Mouse (Mus musculus): ENCODE measurements around the gene Thbd. TPM values are rescaled to one million over a fixed set of nuclear protein-coding genes. Genes with fewer than 3 reads are reported as not detected.

Gene Thbd
- polyA plus RNA-seq, 1 experiment: 28.4 TPM

DNA sequence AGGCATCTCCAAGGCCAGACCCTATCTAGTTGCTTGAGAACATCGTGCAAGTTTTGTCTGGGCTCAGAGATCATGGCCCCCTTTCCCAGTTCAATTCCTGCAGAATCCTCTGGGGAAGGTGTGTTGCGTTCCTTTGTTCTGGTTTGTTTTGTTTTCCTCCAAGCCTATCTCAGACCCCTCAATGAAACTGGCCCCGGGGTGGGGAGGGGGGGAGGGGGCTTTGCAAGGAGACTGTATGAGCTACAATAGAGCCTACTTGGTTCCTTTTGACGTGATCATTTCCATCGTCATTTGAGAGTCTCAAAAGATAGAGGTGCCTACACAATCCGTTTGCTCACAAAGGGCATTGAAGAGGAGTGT, 753 bp upstream of the Thbd start:
- Histone ChIP-seq H3K4me1 (ENCODE audit: control insufficient read depth, insufficient read depth, low read length) (no peaks in the 10 kb centered on the region), H3K36me3 (ENCODE audit: control insufficient read depth, insufficient read depth, low read length) (no peaks in the 10 kb centered on the region), H3K4me3 (ENCODE audit: insufficient read depth, low read depth, low read length) (no peak overlapping the region), H3K27ac (ENCODE audit: insufficient read depth, low read depth, low read length) (no peak overlapping the region; the same call in 1 of the 2 replicates), H3K27me3 (replicated peaks; ENCODE audit: control insufficient read depth, insufficient read depth, low read length) (no peaks in the 10 kb centered on the region)
- WGBS: 23% methylated on average over 6 of the region's 6 CpGs
- no peak for TF ChIP-seq CTCF (conservative IDR thresholded peaks at IDR 0.05; ENCODE audit: insufficient read depth, insufficient read length, low read depth, low read length)
- no peak for TF ChIP-seq POLR2A (IDR thresholded peaks at IDR 0.05; ENCODE audit: low read depth, low read length)
- DNase-seq: no peak

DNA sequence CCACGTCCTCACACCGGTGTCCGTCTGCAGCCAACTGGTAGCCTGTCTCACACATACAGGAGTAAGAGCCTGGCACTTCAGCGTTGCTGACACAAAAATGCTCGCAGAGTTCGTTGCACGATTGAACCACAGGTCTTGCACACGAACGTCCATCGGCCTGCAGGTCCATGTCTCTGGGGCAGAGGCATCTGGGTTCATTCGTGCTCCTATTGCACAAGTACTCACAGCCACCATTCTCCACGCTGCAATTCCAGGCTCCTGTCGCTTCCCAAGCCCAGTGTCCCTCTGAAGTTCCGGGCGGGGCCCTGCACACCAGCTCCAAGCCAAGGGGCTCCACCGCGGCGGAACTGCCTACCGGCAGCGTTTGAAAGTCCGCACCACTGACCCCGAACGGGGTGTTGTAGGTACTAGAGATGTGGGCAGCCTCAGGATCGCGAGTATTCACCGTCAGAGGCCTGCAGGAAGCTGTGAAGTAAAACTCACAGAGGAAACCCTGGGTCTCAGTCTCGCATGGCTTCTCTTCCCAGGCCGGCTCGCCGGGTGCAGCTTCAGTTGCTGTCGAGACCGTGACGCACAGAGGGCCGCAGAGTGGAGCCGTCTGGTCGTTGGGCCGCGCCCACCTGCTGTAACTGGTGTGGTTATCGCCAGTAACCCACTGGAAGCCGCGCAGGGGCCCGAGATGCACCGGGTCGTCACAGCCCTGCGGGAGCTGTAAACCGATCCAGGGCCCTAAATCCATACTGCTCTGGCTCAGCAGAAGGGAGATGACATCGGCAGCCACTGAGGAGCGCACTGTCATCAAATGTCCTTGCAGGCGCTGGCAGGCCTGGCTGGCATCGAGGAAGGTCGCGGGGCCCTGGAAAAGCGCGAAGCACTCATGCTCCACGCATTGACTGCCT, 768 bp downstream of the Thbd start:
- WGBS: 5% methylated on average over 55 of the region's 55 CpGs
- peak overlapping the region; percentile 34 for H3K27ac ChIP-seq (ENCODE audit: insufficient read depth, low read depth, low read length)
- H3K27me3 ChIP-seq (replicated peaks; ENCODE audit: control insufficient read depth, insufficient read depth, low read length): no peaks in the 10 kb centered on the region
- TF ChIP-seq CTCF (conservative IDR thresholded peaks at IDR 0.05; ENCODE audit: insufficient read depth, insufficient read length, low read depth, low read length) (no peak), POLR2A (IDR thresholded peaks at IDR 0.05; ENCODE audit: low read depth, low read length) (no peak)
- DNase-seq: peak; percentile 49
- peak overlapping the region; percentile 56 for H3K4me3 ChIP-seq (ENCODE audit: insufficient read depth, low read depth, low read length)
- no peaks in the 10 kb centered on the region for H3K4me1 ChIP-seq (ENCODE audit: control insufficient read depth, insufficient read depth, low read length)
- no peaks in the 10 kb centered on the region for H3K36me3 ChIP-seq (ENCODE audit: control insufficient read depth, insufficient read depth, low read length)

DNA sequence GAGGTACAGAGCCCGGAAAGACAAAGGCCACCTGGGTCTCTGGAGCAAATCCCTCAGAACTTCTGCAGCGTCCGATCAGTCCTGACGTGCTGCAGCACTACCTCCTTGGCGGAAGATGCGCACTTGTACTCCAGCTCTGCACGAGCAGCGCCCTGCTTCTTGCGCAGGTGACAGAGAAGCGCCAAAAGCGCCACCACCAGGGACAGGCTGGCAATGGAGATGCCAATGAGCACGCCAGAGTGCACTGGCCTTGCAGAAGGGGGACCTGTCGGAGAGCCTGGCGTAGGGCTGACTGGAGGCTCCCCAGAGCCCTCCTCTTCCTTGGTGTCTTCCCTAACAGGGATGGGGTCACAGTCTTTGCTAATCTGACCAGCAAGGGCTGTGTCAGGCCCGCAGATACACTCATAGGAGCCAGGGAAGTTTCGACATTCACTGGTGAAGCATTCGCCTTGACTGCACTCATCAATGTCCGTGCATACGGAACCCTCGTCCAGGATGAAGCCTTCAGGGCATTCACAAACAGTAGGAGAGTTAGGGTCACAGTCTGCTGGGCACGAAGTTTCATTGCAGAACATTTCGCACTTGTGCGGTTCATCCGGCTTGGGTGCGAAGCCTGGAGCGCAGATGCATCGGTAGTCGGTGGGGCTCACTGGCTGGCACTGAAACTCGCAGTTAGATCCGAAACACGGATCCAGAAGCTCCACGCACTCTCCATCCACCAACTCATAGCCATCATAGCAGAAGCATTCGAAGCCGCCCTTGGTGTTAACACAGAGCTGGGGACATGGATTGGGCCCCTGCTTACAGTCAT, 1.6 kb downstream of the Thbd start:
- TF ChIP-seq CTCF (conservative IDR thresholded peaks at IDR 0.05; ENCODE audit: insufficient read depth, insufficient read length, low read depth, low read length): peak; percentile 31; the same call in 1 of the 2 replicates
- TF ChIP-seq POLR2A (IDR thresholded peaks at IDR 0.05; ENCODE audit: low read depth, low read length): no peak
- H3K4me3 ChIP-seq (ENCODE audit: insufficient read depth, low read depth, low read length): peak overlapping the region; percentile 56
- peak; percentile 59 for DNase-seq
- 15% methylated on average over 34 of the region's 34 CpGs for WGBS
- H3K36me3 ChIP-seq (ENCODE audit: control insufficient read depth, insufficient read depth, low read length): no peaks in the 10 kb centered on the region
- H3K27me3 ChIP-seq (replicated peaks; ENCODE audit: control insufficient read depth, insufficient read depth, low read length): no peaks in the 10 kb centered on the region
- no peaks in the 10 kb centered on the region for H3K4me1 ChIP-seq (ENCODE audit: control insufficient read depth, insufficient read depth, low read length)
- peak overlapping the region; percentile 15 for H3K27ac ChIP-seq (ENCODE audit: insufficient read depth, low read depth, low read length)

DNA sequence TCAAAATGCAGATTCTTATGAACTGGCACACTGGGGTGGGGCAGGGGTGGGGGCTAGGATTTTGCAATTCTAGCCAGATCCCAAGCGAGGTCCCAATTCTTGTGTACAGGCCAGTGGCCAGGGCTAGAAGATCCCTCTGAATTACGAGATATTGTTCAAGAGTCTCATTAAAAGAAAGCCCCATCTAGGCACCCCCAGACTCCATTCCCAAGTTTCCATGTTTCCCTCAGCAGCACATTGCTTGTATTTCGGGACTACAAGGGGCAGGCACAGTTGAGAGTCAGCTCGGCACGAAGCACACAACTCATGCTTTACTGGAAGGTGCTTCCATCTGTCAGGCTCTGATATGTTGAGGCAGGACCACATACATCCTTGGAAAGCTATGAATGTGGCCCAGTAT, 3.1 kb downstream of the Thbd start:
- Histone ChIP-seq H3K36me3 (ENCODE audit: control insufficient read depth, insufficient read depth, low read length) (no peaks in the 10 kb centered on the region), H3K27me3 (replicated peaks; ENCODE audit: control insufficient read depth, insufficient read depth, low read length) (no peaks in the 10 kb centered on the region), H3K4me1 (ENCODE audit: control insufficient read depth, insufficient read depth, low read length) (no peaks in the 10 kb centered on the region), H3K27ac (ENCODE audit: insufficient read depth, low read depth, low read length) (no peak overlapping the region), H3K4me3 (ENCODE audit: insufficient read depth, low read depth, low read length) (peak overlapping the region; percentile 50)
- DNase-seq: no peak
- TF ChIP-seq CTCF (conservative IDR thresholded peaks at IDR 0.05; ENCODE audit: insufficient read depth, insufficient read length, low read depth, low read length): no peak
- no peak for TF ChIP-seq POLR2A (IDR thresholded peaks at IDR 0.05; ENCODE audit: low read depth, low read length)
- 70% methylated on average over 5 of the region's 5 CpGs for WGBS

DNA sequence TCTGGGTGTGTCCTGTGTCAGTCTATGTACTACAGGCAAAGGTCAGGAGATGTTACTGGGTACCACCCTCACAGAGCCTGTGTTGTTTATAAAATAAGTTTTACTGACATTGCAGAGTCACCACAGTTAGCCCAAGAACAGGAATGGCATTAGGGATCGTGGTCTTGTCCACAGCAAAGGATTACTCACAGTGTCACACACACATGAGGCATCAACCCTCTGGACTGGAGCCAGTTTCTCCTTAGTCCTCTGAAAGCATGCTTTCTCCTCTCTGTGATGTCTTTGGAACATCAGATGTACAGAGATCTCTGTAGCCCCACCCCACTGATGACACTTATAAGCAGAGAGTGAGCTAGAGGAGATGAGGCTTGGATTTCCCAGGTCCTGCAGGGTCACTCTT, 5.8 kb downstream of the Thbd start:
- TF ChIP-seq POLR2A (IDR thresholded peaks at IDR 0.05; ENCODE audit: low read depth, low read length) (no peak), CTCF (conservative IDR thresholded peaks at IDR 0.05; ENCODE audit: insufficient read depth, insufficient read length, low read depth, low read length) (no peak)
- no peak overlapping the region for H3K4me3 ChIP-seq (ENCODE audit: insufficient read depth, low read depth, low read length)
- 73% methylated on average over 1 of the region's 1 CpGs for WGBS
- no peaks in the 10 kb centered on the region for H3K27me3 ChIP-seq (replicated peaks; ENCODE audit: control insufficient read depth, insufficient read depth, low read length)
- no peaks in the 10 kb centered on the region for H3K36me3 ChIP-seq (ENCODE audit: control insufficient read depth, insufficient read depth, low read length)
- H3K4me1 ChIP-seq (ENCODE audit: control insufficient read depth, insufficient read depth, low read length): no peaks in the 10 kb centered on the region
- H3K27ac ChIP-seq (ENCODE audit: insufficient read depth, low read depth, low read length): no peak overlapping the region
- DNase-seq: no peak

DNA sequence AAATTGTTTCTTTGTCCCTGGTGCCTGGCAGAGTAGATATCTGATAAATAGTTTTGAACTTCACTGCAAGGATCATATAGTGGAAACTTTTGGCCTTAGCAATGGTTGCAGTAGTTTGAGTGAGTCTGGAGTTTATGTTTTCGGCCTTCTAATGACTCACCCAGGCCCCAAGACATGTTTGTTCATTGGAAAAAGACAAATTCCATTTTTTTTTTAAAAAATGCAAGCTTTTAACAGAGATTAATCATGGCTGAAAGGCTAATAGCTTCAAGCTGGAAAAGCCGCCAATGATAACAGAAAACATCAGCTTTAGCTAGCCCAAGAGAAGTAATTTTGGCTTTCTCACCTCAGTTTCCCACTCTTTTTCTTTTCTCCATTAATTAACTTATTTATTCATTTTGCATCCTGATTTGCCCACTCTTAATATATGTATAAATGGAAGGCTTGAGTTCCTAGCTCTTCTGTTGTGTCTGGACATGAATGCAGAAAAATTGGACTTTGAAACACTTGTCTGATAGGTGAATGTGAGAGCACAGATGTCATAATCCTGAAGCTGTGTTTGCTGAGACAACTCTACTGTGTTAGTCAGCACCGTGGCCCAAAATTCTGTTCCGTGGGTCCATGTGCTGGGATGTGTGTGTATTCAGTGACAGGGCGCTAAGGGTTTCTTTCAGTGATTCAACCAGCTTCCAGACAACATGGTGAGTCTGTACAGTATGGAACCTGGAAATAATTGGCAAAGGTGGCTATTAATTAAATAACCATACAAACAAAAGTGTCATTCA, 8.9 kb downstream of the Thbd start:
- Histone ChIP-seq H3K4me1 (ENCODE audit: control insufficient read depth, insufficient read depth, low read length) (no peaks in the 10 kb centered on the region), H3K36me3 (ENCODE audit: control insufficient read depth, insufficient read depth, low read length) (no peaks in the 10 kb centered on the region), H3K4me3 (ENCODE audit: insufficient read depth, low read depth, low read length) (no peak overlapping the region), H3K27me3 (replicated peaks; ENCODE audit: control insufficient read depth, insufficient read depth, low read length) (no peaks in the 10 kb centered on the region), H3K27ac (ENCODE audit: insufficient read depth, low read depth, low read length) (no peak overlapping the region)
- TF ChIP-seq POLR2A (IDR thresholded peaks at IDR 0.05; ENCODE audit: low read depth, low read length): no peak
- no peak for TF ChIP-seq CTCF (conservative IDR thresholded peaks at IDR 0.05; ENCODE audit: insufficient read depth, insufficient read length, low read depth, low read length)
- 86% methylated on average over 5 of the region's 5 CpGs for WGBS
- DNase-seq: no peak

Measured in kidney, adult 2 months (tissue).